Mouse (Mus musculus) megakaryocyte, embryonic 14.5 days (primary cell): ENCODE data around the gene Pold3.

Source experiments
- FLI1 ChIP-seq: IDR thresholded peaks from 2 replicates; pipeline ENCODE4 v1.6.1; 2012; ENCODE audit warnings: low read length, inconsistent platforms, mixed read lengths
- GATA1 ChIP-seq: IDR thresholded peaks from 3 replicates; pipeline ENCODE4 v1.6.1; 2012; ENCODE audit warnings: mixed read lengths, low read length, inconsistent platforms, borderline replicate concordance

GRCm38 (mm10) chr7:100113821-100114220 is 7.5 kb downstream of the Pold3 start:
- TF ChIP-seq GATA1: no peak
- TF ChIP-seq FLI1: no peak
